In genomic region chr2:162341846-162342245, GRCm38 (mm10) we compare ENCODE assay signal across 18 mouse cellular contexts.
"Had no signal": no experiment of that assay in that cellular context is flagged by ENCODE, and none has a peak within 500 bp of the region (broad histone marks: within the 10 kb centered on the region; RNA-seq: fewer than 3 reads in every experiment).

No protein-coding gene starts in this region.

- H3K36me3 ChIP-seq: limb, embryonic 10.5 days; limb, embryonic 13.5 days; liver, embryonic 13.5 days; midbrain, embryonic 13.5 days; neural tube, embryonic 13.5 days; stomach, embryonic 15.5 days had no signal

- H3K4me2 ChIP-seq: limb, embryonic 13.5 days; liver, embryonic 13.5 days; midbrain, embryonic 13.5 days; neural tube, embryonic 13.5 days; stomach, embryonic 15.5 days had no signal

- H3K27me3 ChIP-seq: limb, embryonic 13.5 days; liver, embryonic 13.5 days; midbrain, embryonic 13.5 days; neural tube, embryonic 13.5 days; stomach, embryonic 15.5 days had no signal

- H3K9me3 ChIP-seq: limb, embryonic 10.5 days; limb, embryonic 13.5 days; liver, embryonic 13.5 days; midbrain, embryonic 13.5 days; neural tube, embryonic 13.5 days; stomach, embryonic 15.5 days had no signal

- ATAC-seq: midbrain, embryonic 13.5 days; midbrain, embryonic 16.5 days had no signal

- H3K27ac ChIP-seq: limb, embryonic 10.5 days; limb, embryonic 13.5 days; liver, embryonic 13.5 days; midbrain, embryonic 13.5 days; neural tube, embryonic 13.5 days; stomach, embryonic 15.5 days had no signal

- H3K4me3 ChIP-seq: limb, embryonic 10.5 days; limb, embryonic 13.5 days; liver, embryonic 13.5 days; midbrain, embryonic 13.5 days; myocyte; neural tube, embryonic 13.5 days; stomach, embryonic 15.5 days had no signal

- H3K4me1 ChIP-seq: limb, embryonic 13.5 days; liver, embryonic 13.5 days; neural tube, embryonic 13.5 days; stomach, embryonic 15.5 days had no signal

- H3K9ac ChIP-seq: limb, embryonic 13.5 days; liver, embryonic 13.5 days; midbrain, embryonic 13.5 days; neural tube, embryonic 13.5 days; stomach, embryonic 15.5 days had no signal

- DNase-seq: kidney, adult 9 months; kidney, postnatal 14 days; kidney, postnatal 4 days; liver, embryonic 13.5 days; lung, adult 2 months; lung, postnatal 14 days; lung, postnatal 4 days; retina, postnatal 1 day; right cerebral cortex, postnatal 25 days; spleen, adult 18-20 months; thymus, postnatal 36 days had no signal
